Mouse (Mus musculus) left cerebral cortex, postnatal 25 days (tissue): ENCODE data around the gene Lrrfip1. TPM values are rescaled to one million over a fixed set of nuclear protein-coding genes. Genes with fewer than 3 reads are reported as not detected.

ENCODE experiments used
- DNase-seq, 2 experiments: peaks; one replicate each; pipeline ENCODE4 v3.0.0; 2022; ENCODE audit warnings: low spot score in 2 of 2, mixed read lengths in 1 of 2
- intact Hi-C: fragments of 180-260 bp; cut with DNase I; formaldehyde crosslinking; loops from one replicate; pipeline ENCODE4 v1.15.1; 2025
- total RNA-seq, 2 experiments: library from RNA; stranded (reverse); gene quantifications; 2 replicates each; pipeline ENCODE4 v1.2.3; 2021

Gene Lrrfip1
- total RNA-seq, 2 experiments from 2014 or later, result 66.9 to 68.0 TPM

DNA sequence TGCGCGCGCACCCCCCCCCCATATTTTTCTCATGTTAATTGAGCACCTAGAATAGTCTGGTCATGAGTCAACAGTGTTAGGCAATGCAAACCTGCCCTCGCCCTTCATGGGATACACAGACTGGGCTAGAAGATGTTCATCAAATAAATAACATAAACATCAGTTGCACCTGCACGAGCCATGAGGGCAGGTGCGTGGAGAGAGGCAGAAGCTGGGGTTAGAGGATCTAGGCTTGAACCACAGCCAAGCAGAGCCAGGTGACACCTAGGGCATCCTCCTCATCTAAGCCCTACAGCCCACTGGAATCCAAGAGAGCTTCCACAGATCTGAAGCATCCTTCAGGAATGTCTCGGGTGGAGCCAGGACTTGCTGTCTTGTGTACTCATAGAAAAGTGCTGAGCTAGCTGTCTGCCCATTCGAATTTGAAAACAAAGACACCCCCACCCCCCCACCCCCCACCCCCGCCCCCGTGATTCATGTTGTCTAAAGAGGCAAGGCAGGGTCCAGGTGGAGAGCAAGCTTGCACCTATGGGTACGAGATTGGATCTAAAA, 98.8 kb downstream of the Lrrfip1 start:
- intact Hi-C loops, result no loop called here
- DNase-seq, result no peak

DNA sequence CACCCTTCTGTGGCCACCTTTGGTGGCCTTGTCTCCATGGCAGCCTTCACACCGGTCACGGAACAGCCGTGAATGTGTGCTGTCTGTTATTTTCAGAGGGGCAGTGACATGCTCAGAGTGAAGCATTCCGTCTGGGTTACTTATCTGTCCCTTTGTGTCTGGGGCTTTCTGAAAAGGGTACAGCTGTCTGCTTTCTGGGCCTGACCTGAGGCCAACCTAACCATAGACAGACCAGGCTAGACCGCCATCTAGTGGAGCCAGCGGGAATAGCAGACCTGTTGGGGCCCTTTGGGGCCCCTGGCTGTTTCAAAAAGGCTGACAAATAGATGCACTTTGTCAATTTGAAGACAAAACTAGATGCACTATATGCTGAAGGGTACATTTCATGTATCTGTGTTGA, 100.3 kb downstream of the Lrrfip1 start:
- intact Hi-C loops, result loop anchor here (1.0 kb wide), 2 partner anchors 61 to 126 kb away; no protein-coding TSS in a partner anchor

DNA sequence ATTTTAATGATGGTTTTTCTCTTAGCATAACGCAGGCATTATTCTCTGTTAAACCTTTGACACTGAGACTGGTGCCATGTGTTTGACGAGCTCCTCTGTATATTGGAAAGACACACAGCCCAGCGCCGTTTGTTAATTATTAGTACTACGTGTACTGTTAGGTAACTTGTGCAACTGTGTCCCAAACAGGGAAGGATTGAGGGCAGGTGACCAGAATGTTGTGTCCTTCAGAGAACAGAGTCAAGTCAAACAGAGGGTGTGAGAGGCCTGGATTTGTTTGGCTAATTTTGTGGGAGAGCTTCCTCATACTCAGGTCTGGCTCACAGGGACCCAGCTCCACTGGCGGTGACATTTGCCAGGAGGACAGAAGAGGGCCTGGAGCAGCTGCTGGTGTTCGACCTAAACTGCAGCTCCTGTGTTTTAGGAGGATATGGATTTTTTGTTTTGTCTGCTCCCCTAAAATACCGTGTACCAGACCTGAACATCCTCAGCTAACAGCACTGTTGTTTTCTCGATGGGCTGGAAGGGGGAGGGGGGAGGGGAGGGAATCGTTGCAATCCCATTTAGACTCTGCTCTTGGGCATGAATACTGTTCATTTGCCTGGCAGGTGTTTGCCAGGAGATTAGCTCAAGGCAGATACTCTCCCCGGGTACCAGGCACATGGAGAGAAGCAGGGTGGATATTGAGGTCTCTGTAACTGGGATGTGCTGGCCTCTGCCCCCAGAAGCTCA, 103.3 kb downstream of the Lrrfip1 start:
- no peak for DNase-seq
- intact Hi-C loops, result no loop called here

More for the DNA sequence above, 100.3 kb downstream of the Lrrfip1 start:
- peak; percentile 61 to 70 for DNase-seq

DNA sequence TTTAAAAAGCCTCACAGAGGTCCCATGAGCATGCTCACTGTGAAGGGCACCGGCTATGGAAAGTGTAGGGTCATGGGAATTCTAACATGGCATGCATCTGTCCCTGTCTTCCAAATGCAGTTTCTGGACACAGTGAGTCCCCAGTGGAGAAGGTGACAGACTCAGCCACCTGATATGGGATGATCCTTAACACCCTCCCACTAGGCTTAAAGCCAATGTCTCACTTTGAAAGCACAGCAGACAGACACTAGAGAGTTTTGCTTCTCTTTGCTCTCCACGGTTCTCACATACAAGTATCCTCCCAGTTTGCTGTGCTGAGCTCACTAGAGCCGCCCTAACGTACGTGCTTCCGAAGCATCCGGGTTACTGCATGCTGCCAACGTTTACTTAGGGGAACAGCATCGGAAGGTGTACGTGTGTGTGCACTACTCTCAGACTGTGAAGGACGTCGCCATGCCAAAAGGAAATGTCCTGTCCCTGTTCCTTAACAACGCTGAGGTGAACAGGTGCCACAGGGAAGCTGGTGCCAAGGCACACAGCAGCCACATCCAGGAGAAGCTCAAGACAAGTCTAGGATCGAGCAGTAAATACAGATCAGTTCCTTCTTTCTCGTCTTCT, 104.9 kb downstream of the Lrrfip1 start:
- no peak for DNase-seq
- intact Hi-C loops, result no loop called here

DNA sequence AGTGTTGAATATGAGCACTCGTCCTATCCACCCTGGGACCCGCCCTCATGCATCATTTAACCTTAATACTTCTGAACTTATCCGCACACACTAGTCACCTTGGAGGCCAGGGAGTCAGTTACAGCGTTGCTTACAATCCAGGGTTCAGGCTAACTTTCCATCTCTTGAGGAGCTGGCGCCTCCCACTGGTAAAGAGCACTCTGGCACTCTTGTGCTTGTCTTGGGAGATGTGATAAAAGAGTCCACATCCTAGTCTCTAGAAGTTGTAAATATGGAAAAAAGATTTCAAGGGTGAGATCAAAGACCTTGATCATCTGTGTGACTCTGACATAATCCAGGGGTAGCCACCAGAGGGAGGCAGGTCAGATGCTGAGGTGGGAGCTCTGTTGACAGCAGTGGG, 109.0 kb downstream of the Lrrfip1 start:
- intact Hi-C loops, result no loop called here
- DNase-seq, result no peak

DNA sequence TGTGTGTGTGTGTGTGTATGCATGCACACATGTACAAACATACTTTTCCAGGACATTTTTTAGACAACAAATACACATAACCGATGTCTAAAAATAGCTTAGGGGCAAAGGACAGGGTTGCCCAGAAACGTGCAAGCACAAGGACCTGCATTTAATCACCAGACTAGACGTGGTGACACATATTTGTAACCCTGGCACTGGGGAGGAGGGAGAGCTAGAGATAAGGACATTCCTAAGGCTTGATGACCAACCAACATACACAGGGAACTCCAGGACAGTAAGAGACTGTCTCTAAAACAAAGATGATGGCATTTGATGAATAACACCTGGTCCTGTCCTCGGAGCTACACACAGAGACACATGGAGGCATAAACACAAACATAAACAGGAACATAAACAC, 110.8 kb downstream of the Lrrfip1 start:
- intact Hi-C loops, result no loop called here
- DNase-seq, result no peak

DNA sequence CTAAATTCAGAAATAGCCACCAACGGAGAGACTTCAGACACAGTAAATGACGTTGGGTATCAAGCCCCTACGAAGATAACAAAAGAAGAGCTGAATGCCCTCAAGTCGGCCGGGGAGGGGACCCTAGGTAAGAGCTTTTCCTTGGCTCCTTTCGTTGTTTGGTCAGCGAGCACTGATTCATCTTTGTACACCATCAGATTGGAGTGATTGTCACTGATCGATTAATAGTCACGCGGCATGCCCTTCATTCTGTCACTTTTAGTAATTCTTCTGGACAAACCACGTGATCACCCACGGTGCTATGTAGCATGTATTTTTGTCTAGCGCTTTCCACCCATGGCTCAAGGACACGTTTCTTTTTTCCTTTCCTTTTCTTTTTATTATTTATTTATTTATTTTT, 113.6 kb downstream of the Lrrfip1 start:
- intact Hi-C loops, result loop anchor here (10.0 kb wide), 1 partner anchor 133 kb away; no protein-coding TSS in a partner anchor
- no peak for DNase-seq

DNA sequence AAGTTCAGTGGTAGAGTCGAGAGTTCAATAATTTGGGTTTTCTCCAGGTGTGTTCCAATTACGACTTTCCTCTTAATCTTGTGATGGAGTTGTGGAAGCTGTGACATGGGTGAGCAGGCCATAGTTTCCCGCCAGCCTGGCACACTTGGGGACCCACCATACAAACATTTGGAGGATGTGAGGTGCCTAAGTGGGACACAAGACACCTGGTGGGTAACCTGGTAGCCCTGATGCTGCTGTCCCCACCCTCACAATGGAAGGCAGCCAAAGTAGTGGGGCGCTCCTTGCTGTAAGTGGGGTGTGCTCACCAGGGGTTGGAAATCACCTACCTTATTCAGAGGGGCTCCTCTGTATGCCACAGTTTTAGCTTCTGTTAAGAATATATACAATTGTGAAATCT, 114.1 kb downstream of the Lrrfip1 start:
- intact Hi-C loops, result loop anchor here (10.0 kb wide), 1 partner anchor 132 kb away; no protein-coding TSS in a partner anchor
- DNase-seq, result no peak

DNA sequence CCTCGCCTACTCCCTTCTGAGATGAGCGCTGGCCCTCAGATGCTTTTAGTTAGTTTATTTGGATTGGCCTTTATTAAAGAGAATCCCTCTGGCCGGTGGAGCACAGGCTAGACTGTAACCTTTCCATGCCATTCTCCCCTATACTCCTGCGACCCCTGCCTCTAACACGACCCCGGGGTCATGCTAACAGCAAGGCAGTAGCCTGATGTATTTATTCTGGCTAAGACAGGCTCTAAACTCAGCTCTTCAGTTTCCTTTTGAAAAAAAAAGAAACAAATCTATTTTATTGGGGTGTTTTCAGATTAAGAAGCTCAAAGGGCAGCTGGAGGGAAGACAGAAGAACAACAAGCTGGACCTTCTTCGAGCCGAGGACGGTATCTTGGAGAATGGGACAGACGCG, 123.6 kb downstream of the Lrrfip1 start:
- intact Hi-C loops, result no loop called here
- DNase-seq, result no peak

DNA sequence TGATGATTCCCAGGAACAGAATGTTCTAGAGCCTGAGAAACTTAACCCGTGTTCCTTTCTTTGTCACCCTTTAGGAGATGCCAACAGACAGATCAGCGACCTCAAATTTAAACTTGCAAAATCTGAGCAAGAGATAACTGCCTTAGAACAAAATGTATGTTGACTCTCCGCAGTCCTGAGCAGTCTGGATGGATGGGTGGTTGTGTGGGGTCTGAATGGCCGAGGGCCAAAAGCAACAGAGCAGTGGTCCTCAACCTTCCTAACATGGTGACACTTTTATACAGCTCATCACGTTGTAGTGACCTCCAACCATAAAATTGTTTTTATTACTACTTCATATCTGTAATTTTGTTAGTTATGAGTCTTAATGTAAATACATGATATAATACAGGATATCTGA, 124.5 kb downstream of the Lrrfip1 start:
- DNase-seq, result no peak
- intact Hi-C loops, result no loop called here

DNA sequence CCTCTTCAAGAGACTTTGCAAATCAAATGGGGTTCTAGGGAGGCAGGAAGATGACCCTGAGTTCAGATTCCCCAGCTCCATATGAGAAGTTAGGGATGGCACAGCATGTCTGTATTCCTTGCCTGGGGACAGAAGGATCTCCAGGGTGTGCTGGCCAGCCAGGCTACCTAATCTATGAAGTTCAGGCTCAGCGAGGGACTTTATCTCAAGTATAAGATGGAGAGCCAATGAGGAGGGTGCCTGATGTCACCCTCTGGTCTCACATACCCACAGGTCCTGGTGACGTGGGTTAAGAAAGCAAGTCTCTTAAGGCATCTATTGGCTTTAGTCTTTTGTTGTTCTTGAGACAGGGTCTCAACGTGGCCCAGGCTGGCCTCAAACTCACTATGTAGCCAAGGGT, 124.9 kb downstream of the Lrrfip1 start:
- intact Hi-C loops, result no loop called here
- no peak for DNase-seq

DNA sequence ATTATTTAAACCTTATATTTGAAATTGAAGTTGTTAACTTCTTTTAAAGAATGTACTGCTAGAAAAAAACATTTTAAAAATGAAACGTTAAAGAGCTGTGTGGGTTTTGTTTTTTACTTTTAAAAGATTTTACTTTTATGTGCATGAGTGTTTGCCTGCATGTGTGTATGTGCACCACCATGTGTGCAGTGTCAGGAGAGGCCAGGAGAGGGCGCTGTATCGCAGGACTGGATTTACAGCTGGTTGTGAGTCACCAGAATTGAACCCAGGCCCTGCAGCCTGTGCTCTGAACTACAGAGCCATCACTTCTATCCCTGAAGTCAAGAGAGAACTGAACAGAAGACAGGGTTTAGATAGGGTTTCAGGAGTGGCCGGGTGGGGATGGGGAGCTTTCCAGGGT, 130.3 kb downstream of the Lrrfip1 start:
- intact Hi-C loops, result no loop called here

DNA sequence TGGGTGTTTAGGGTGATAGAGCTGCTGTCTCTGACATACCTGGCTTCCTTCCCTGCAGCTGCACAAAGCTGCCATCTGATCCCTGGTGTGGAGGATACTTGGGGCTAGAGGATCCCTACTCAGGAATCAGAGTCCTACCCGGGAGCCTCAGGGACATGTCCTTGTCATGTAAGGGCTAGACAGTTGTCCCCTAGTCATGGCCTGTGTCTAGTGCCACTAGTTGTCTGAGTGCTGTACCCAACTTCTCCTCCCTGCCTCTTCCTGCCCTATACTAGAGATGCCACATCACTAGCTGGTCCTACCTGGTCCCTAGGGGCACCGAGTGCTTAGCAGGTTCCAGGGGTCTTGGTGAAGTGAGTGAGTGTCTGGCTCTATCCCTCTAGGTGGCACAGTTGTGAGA, 138.5 kb downstream of the Lrrfip1 start:
- intact Hi-C loops, result no loop called here
- no peak for DNase-seq

More for the DNA sequence above, 130.3 kb downstream of the Lrrfip1 start:
- no peak for DNase-seq

DNA sequence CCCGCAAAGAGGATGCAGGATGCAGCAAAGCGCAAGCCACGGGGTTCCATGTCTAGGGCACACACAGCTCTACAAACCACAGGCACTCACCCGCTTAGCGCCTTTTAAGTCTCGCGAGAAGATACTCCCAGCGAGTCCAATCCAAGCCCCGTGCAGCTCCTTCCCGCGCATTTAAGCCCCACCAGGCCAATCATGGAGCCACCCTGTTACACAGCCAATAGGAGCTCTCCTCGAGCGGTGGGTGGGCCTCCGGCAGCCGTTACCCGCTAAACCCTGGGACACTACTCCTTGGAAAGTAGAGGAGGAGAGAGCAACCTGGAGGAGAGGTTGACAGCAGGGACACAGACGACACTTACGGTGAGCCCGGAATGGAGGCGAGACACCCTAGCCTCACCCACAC, 146.3 kb downstream of the Lrrfip1 start, which contains the start of gene Rbm44:
Gene Rbm44 (plus strand): TSS at position 277 of the 400 bp plus-strand sequence.
- intact Hi-C loops, result no loop called here
- no peak for DNase-seq

DNA sequence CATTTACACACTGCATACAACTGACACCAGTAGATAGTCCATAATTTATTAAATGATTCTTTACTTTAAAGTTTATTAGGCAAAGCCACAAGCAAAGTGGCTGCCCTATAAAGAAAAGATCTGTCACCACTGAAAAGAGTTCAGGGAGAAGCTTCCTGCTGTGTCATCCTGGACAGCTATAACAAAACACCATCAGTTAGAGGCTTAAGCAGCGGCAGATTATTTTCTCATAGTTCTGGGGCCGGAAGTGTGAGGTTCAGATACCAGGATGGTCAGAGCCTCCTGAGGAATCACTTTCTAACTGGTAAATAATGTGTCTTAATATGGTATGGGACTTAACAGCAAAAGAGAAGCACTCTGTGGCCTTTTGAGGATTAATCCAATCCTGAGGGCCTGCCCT, 153.0 kb downstream of the Lrrfip1 start:
- DNase-seq, result no peak
- intact Hi-C loops, result no loop called here

DNA sequence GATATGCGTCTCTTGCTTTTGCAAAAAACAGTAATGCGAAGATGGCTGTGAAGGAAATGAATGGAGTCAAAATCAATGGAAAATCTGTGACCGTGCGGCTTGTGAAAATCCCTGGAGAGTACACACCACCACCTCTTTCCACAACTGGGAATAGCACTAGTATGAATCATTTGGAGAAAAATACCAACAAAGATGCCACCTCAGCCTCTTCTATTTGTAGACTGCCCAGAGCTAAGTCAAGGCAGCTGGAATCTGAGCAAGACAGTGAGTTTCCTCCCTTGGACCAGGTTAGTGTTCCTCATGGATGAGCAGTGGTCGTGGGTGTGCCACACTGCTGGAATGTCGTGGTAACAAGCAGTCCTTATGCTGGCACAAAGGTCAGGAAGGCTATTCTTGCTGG, 168.3 kb downstream of the Lrrfip1 start:
- intact Hi-C loops, result no loop called here
- DNase-seq, result peak in 1 of 2 experiments; percentile 8

DNA sequence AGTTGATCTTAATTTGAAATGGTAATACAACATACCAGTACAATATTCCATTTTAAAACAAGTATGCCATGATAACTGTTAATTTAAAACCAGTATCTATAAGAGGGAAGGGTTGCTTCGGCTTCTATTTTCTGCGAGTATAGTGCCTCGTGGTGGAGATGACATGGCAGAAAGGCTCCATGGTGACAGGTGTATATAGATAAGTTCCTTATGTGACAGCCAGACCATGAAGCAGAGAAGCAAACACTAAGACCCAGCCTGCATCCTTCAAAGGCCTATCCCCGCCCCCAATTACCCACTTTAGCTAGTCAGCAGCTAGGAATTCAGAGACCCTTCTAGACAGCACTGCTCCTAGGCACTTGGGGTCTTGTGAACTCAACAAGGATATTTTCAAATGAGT, 170.6 kb downstream of the Lrrfip1 start:
- DNase-seq, result no peak
- intact Hi-C loops, result no loop called here

DNA sequence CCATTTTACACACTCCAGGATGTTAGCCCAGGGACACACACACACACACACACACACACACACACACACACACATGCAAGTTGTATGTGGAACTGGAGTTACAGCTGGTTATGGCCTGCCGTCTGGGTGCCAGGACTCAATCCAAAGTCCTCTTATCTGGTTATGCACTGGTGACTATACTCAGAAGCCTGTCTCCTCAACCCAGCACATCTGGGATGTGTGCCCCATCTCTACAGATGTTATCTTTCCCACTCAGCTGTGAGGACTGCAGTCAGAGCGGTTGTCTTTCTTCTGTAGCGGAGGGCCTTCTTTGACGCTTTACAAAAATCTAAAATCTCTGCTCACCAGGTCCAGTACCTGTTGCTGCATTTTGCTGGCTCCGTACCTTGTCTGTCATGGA, 176.3 kb downstream of the Lrrfip1 start:
- intact Hi-C loops, result loop anchor here (10.0 kb wide), 1 partner anchor 210 kb away; no protein-coding TSS in a partner anchor
- no peak for DNase-seq

DNA sequence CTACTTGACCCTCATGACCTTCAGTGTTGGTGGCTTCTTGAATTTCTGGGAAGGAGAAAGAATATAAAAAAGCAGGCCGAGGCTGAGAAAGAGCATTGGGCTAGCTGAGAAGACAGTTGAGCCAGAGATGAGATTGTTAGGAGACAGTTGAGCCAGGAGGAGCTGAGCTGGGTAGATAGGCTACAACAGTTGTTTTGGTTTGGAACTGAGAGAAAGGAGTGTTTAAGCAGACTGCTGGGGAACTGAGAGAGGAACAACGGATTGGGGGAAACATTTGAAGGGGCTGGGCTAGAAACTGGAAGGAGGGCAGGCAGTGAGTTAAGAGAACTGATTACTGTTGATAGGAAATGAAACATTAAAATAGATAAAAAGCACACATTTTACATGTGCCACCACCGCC, 177.5 kb downstream of the Lrrfip1 start:
- no peak for DNase-seq
- intact Hi-C loops, result loop anchor here (10.0 kb wide), 1 partner anchor 209 kb away; no protein-coding TSS in a partner anchor

DNA sequence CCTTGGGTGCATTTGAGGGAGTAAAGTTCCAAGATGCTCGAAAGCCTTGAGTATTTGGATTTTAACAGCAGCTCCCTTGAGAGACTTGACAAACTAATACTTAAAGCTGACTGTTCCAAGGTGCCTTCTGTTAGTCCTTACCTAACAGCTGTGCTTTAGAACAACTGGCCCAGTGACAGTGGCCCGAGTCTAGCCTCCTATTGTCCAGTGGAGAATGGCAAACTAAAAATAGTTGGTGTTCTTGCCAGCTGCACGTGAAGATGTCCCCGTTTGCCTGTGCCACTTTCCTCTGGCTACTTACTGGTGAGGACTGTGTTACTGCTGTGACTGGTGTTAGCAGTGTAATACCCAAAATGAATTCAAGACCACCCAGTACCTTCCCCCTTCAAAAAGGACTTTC, 178.3 kb downstream of the Lrrfip1 start:
- intact Hi-C loops, result loop anchor here (10.0 kb wide), 1 partner anchor 208 kb away; no protein-coding TSS in a partner anchor

More for the DNA sequence above, 178.3 kb downstream of the Lrrfip1 start:
- no peak for DNase-seq
